Mouse (Mus musculus) erythroblast, adult 5-6 weeks (primary cell): ENCODE data around the gene Tmem56. TPM values are rescaled to one million over a fixed set of nuclear protein-coding genes. Genes with fewer than 3 reads are reported as not detected.

ENCODE experiments used
- ATAC-seq: replicated peaks from 2 replicates; pipeline ENCODE4 v1.8.0; 2016; ENCODE audit warnings: moderate number of reproducible peaks, mild to moderate bottlenecking, moderate TSS enrichment, inconsistent platforms; ENCODE audit not compliant: poor library complexity, low FRiP score, severe bottlenecking
- total RNA-seq, 2 experiments: library from RNA; stranded (forward) in 1 of 2; stranded (reverse) in 1 of 2; fragments of 150-400 nt in 1 of 2; fragments of 200-764, 138-1000 nt in 1 of 2; gene quantifications; 2 replicates each; pipeline versions ENCODE4 v1.2.3 to v1.2.4; 2015 to 2017; ENCODE audit warnings: low replicate concordance in 2 of 2

Tmem56 gene
- total RNA-seq, 2 experiments from 2014 or later: 11.0 to 16.7 TPM

DNA sequence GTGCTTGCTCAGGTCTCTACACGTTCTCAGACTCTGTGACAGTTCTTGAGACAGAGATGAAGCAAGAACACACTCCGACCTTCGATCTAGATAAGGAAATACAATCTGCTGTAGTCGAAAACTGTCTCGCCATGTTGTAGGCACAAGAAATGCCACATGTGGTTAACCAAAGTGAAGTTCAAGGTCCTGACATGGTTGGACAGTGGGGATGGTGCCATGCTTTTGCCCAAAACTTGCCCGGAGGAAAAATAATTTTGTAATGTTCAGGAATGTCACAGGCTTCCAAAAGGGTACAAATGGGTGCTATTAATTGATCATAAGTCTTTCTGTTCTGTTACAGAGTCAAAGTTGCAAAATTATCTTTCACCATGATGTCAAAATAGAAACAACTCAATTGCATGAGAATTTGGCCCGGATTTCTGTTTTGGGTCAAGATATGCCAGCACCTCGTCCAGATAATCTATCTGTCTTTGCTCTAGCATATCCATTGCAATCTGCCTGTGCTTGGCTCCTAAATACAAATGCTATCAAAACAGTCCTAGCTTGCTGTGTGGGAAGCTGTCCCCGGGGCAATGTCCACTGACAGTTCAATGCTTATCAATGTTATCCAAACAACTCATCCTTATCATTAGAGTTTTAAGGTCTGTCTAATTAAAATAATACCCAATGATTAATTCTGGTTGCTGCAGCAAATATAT, 108.5 kb downstream of the Tmem56 start:
- no peak for ATAC-seq

DNA sequence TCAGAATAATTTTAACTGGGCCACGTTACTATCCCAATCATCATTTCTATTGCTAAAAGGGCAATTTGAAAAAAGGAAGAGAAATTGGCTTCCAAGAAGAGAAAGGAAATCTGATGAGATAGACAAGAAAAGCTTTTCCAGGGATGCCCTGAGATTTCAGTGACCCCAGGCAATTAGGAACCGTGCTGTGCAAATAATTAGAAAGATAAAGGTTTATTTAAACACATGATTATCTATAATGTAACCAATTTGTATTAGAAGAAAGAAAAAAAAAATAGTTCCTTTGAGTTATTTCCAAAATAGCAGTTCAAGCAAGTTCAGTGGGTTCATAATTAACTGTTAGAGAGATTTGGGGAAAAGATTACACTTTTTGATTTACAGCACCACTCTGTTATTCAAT, 110.2 kb downstream of the Tmem56 start:
- no peak for ATAC-seq

DNA sequence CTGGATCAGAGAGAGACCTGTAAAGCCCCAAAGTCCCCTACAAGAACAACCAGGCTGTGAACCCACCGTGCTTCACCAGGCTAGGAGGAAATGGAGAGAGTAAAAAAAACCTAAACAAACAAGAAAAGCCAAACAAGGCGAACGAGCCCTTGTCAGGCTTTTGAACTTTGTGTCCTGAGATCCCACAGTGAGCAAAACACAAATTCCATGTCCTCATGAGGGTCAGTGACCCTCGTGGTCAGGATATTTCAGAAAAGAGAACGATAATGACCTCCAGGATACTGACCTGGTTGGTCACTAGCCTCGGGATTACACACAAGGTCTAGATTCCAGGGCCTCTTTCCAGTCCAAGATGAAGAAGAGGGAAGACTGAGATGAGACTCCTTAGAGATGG, 111.0 kb downstream of the Tmem56 start:
- ATAC-seq: no peak; the same call in 1 of the 2 replicates

DNA sequence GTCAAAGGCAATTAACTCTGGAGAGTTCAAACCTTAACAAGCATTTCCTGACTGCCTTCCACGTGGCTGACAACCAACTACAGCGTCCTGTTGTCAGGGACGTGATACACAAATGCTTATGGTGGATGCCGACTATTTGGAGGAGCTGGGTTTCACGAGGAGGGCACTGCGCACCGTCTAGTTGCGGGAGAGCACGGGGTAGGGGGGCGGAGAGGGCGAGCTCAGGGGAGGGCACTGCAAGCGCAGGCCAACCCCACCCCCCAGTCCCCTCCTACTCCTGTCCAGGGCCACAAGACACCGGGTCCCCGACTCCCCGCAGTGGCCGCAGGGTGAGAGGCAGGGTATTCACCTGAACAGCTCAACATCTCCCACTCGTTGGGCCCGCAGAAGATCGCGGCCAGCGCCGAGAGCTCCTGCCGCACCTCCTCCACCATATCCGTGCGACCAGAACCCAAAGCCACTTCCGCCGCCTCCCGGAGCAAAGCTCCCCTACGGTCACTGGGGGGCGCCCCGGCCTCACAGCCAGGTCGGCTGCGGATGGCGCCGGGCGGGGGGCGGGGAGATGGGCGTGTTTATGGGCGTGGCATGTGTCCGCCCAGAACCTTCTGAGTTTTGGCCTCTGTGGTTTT, 111.5 kb downstream of the Tmem56 start, which contains the start of gene Rwdd3:
Gene Rwdd3 (minus strand): TSS at position 453 of the 629 bp plus-strand sequence.
- ATAC-seq: peak; percentile 97

DNA sequence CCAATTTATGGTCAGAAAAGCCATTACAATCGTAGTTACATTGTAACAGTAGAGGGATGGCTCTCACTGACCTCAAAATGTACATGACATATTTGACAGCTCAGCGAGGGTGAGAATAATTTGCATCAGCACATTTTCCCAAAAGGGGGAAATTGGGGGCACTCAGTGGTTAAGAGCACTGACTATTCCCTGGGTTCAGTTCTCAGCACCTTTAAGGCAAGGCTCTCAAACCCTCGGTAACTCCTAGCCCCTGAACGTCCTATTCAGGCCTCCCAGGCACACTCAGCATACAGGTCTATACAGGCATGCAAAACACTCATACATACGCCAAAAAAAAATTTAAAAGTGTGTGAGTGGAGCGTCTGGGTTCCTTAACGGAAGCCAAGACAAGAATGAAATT, 112.3 kb downstream of the Tmem56 start:
- no peak for ATAC-seq

DNA sequence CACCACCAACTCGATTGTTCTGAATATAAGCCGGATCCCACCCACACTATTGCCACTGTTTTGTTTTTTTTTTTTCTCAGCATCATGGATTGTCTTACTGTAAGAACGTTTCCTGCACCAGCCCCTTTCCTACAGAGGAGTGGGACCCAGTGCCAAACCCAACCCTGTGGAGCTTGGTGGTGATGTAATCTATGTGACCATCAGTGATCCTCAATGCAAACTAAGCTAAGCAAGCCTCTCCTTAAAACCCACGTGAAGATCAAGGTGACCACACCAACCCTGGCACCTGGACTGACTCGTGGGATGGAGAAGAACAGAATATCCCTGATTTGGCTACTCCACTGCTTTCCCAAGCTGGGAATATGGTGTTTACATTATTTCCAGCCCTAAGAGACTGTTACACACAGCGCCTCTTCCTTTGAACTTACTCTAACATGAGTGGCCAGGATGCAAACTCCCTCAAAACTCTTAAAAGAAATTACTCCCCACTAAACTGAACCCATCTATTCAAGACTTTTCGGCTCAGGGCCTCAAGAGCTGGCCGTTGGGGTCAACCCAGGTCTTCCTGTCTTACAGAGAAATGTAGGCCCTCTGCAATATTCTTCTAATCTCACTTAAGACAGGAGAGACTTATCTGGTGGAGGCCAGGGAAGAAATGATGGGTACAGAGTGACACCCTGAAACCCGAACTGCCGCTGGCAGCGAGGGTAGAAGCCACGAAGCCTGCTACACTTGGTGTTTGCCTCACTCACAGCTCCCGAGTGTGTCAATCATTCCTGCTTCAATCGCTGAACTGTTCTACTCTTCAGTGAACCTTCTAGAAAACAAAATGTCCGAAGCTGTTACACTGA, 113.6 kb downstream of the Tmem56 start:
- ATAC-seq: peak; percentile 41

DNA sequence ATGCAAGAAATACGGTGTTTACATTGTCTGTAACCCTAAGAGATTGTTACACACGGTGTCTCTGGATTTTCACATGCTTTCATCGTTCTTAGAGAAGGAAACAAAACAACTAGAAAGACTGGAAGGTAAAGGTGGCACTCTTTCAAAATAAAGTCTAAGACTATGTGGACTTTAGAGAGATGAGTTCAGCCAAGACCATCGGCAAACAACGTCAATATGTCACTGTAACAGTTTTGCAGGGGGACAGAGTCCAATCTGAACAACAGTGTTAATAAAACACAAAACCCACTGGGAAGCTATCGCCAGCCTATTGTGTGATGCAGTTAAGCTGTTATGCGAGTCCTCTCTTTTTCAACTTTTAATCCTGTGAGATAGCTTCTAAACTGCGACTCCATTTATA, 114.3 kb downstream of the Tmem56 start:
- ATAC-seq: no peak

DNA sequence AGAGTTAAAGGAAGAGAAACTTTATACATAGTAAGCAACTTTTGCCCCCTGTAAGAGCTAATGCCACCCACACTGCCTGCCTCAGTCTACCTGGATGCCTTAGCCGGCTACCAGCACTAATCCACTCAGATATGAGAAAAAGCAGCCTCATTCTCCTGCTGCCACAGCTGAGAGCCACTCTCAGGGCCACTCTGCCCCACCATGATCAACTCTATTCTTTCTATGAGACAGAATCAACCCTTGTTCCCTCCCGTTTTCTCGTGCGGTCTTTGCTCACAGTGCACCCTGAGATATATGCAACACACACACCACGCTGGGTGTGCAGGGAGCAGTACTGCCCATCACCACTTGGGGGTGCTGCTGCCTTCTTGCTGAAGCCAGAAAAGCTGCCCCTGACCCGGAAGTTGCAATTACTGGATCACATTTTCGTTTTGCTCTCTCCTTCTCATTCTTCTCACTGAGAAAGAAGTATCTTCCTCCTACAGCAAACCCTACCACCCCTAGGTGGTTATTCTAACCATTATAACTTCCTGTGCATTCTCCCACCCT, 119.6 kb downstream of the Tmem56 start:
- peak; percentile 96 for ATAC-seq

DNA sequence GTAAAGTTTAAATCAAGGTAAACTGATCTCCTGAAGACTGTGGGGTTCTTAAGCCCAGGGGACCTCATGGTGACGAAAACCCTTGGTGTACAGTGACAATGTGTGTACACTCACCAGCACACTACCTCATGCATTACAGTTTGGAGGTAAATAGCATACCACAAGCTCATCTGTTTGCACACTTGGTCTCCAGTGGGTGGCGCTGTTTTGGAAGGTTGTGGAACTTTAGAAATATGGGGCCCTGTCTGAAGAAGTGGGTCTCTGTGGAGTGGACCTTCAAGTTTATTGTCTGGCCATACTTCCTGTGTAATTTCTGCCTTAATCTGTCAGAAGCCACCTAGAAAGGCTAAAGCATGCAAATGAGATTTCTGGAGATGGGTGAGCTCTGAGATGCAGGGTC, 121.2 kb downstream of the Tmem56 start:
- ATAC-seq: 0 out of 2 replicates have a peak, but pooled peaks have one; percentile 45

DNA sequence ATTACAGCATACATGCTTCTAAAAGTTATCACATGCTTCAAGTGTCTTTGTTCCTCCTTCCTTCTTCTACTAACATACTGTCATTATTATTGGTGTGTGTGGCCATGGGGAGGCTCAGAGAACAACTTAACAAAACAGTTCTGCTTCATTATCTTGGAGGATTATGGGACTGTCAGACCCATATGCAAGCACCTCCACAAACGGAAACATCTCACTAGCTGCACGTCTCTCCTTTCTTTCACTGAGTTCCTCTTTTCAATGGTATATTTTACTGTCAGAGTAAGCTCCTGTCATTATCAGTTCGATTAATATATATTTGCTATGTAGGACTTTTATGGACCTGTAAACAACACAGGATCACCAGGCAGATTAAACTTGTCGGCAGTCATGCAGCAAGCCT, 122.5 kb downstream of the Tmem56 start:
- no peak for ATAC-seq

DNA sequence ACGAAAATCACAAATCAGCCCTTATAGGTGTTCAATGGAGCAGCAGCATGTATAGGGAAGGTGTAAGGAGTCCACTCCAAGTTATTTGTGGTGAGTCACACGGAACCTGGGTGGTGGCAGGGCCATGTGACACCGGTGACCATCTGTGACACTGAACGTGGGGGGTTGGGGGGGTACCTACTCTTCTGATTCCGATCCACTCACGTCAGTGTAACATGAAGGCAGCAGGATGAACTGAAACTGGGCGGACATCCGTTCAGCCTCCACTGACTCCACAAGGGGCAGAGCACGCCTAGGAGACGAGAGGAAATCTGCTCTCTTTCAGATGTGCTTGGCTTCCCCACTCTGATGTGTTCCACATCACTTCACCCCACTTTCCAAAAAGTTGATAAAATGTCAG, 123.3 kb downstream of the Tmem56 start:
- no peak for ATAC-seq

DNA sequence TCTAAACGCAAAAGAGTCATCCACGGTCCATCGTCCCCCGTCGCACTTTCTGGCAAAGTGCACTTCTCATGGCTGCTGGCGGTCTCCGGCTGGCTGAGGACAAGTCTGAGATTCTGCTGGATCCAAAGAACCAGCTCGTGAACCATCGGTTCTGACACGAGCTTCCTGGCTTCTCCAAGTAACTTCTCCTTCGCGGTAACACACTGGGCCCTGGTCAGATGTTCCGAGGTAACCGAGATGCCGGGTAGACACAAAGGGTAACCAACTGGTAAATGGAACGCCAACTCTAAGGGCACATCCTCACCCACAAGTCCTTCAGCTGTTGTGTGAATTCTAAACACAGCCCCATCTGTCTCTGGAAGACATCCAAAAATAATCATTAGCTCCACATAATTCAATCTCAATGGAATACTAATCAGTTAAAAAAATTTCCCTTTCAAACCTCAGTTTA, 124.0 kb downstream of the Tmem56 start:
- ATAC-seq: no peak

DNA sequence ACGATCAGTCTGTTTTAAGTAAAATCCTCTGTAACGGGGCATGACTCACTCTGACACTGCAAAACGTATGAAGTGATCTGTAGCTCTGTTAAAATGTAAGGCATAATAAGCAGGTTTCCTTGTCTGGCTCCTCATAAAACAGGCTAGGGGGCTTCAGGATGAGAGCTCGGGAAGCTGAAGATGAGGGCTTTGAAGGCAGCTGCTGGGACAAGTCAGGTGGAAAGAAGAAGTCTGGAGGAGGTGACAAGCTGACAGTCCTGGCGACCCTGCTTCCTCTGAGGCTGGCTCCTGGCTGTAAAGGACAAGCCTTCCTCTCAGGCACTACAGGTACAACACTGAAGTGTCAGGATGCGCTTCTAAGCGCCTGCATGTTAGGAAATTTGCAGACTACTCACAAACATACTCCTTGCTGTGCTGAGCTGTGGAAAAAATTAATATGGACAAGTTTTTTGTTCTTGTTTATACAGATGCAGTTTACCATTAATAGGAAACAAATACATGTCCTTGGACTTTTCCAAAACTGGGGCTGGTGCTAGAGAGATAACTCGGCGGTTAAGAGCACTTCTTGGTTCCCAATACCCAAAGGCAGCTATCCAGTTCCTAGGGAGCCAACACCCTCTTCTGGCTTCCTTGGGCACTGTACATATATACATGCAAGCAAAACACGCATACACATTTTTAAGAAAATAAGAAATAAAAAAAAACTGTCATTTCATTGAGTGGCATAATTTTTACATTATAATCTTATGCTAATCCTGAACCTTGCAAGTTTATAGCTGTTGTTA, 125.2 kb downstream of the Tmem56 start:
- no peak for ATAC-seq

DNA sequence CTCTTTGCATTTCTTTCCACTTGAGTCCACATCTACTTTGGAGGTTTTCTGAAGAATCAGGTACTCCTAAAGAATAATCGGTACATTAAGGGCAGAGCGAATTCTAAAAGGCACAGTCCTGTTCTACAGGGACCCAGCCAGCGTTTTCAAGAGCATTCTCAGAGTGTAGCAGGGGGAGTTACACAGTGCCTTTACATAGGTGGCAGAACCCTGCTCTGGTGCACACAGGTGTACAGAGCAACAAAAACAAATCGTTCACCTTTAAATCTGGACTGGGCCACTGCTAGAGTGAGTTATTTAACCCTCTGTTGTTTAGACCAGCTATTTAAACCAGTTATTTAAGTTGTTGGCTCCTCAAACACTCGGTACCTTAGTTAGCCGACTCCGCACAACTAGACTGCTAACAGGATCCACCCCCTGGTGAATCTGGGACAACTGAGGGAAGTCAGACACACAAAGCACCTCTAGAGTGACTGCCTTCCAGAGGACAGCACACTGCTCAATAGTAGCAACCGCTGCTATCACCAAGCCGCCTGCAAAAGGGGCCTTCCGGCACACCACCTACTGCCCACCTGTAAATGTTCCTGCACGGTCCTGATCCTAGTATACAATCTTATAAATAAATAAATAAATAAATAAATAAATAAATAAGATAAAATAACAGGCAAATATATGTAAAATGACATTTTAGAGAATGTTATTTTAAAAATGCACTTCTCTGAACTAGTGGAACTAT, 126.3 kb downstream of the Tmem56 start:
- ATAC-seq: no peak

DNA sequence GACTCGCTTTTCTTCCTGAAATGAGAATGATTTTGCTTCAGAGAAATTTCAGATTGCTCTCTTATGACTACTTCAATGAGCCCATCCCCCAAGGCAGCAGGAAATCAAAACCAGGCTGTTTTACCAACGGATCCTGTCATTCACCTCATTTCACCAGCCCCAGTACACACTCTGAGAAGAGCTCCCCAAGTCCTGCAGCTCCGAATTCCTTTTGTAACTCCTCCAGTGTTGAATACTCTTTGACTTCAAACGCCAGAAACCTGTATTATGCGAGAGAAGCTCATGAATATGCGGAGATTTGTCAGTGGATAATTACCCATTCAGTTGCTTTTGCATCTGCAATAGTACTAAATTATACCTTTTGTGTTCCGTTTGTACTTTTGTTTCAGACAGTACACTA, 126.9 kb downstream of the Tmem56 start:
- no peak for ATAC-seq
